Mouse (Mus musculus) G1E (cell line): ENCODE results near the gene Intu.

ENCODE experiments used
- CTCF ChIP-seq: IDR thresholded peaks from 2 replicates; pipeline ENCODE4 v1.5.1; 2012; ENCODE audit warnings: low read depth, low read length, inconsistent platforms, mixed read lengths
- GATA1 ChIP-seq: IDR thresholded peaks from 2 replicates; pipeline ENCODE4 v1.6.1; 2012; ENCODE audit warnings: borderline replicate concordance, low read length, inconsistent platforms, mixed read lengths
- POLR2AphosphoS5 ChIP-seq: IDR thresholded peaks from 2 replicates; pipeline ENCODE4 v1.6.1; 2012; ENCODE audit warnings: low read depth, low read length, inconsistent platforms; ENCODE audit not compliant: insufficient replicate concordance
- TAL1 ChIP-seq: conservative IDR thresholded peaks from 2 replicates; pipeline ENCODE4 v1.6.1; 2012; ENCODE audit warnings: low read depth, low read length, inconsistent platforms, mixed read lengths

DNA sequence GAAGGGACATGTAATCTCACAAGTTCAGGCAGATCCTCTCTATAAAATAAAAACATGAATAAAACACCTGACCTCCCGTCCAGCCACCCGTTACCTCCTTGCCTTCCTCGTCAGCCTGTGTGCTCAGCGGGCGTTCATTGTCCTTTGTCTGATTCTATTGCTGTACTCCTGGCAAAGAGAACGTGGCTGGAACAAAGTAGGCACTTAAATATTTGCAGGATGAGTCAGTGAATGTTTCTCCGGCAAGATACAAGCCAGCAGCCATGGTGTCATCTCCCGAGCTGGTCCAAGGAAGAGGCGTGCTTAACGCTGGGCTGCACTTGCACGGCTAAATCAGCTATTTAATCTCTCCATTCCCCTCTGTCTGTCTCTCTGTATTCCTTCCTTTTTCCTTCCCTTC, 151.3 kb downstream of the Intu start:
- TF ChIP-seq CTCF (no peak), GATA1 (no peak), POLR2AphosphoS5 (no peak), TAL1 (no peak)
